Mouse (Mus musculus) olfactory bulb, adult 2 months (tissue): ENCODE measurements around the gene Myo10.

Experiments
- CTCF ChIP-seq: fragments of 200-500 bp; IDR thresholded peaks from 2 replicates; pipeline ENCODE4 v1.5.1; 2012; ENCODE audit warnings: low read depth, mild to moderate bottlenecking, low read length, moderate library complexity; ENCODE audit not compliant: insufficient read depth
- POLR2A ChIP-seq: fragments of 200-500 bp; IDR thresholded peaks from 2 replicates; pipeline ENCODE4 v1.6.1; 2012; ENCODE audit warnings: mild to moderate bottlenecking, low read depth, low read length, moderate library complexity; ENCODE audit not compliant: insufficient read depth

DNA sequence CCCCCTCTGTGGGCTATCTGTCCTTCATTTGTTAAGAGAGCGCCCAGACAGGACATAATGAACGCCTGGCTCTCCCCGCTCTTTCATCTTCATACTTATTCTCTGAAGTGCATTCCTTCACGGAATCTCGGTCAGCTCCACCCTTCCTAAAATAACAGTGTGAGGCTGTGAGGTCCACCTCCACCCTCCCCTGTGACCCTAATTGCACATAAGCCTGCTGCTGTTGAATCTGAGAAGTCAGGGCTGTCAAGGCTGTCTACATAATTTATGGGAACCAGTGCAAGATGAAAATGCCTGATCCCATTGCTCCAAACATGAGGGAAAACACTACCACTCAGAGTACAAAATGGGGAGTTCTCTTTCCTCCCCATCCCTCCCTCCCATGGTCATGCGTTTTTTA is 19.0 kb upstream of the Myo10 start:
- TF ChIP-seq POLR2A (no peak), CTCF (no peak)
